Mouse (Mus musculus): ENCODE measurements around the gene Efcc1.

- TF ChIP-seq FLI1 (IDR thresholded peaks at IDR 0.05; ENCODE audit: low read length) (no peak), GATA1 (IDR thresholded peaks at IDR 0.05; ENCODE audit: borderline replicate concordance, low read length) (no peak)
These were observed 29.2 kb downstream of the Efcc1 start for GRCm38 (mm10) chr6:87759850-87760249.
